Mouse (Mus musculus) stomach, embryonic 16.5 days (tissue): Measurements from ENCODE around the gene Taf3. TPM values are rescaled to one million over a fixed set of nuclear protein-coding genes. Genes with fewer than 3 reads are reported as not detected.

Experiments
- ATAC-seq: fragments of 200-750 bp; cut with Nextera tagmentation; 2 replicates; pipeline ENCODE4 v1.8.0; 2017; ENCODE audit warnings: moderate number of reproducible peaks, moderate TSS enrichment; ENCODE audit not compliant: insufficient read depth, low FRiP score
- H3K27ac ChIP-seq: fragments of 300-500 bp; sonication (generic); 2 replicates; pipeline ENCODE4 v1.5.1; 2014; ENCODE audit warnings: low read length
- H3K27me3 ChIP-seq: fragments of 300-500 bp; sonication (generic); 2 replicates; pipeline ENCODE4 v1.6.1; 2014; ENCODE audit warnings: low read length, control low read depth, mixed read lengths; ENCODE audit not compliant: control insufficient read depth, insufficient read depth
- H3K36me3 ChIP-seq: fragments of 300-500 bp; sonication (generic); 2 replicates; pipeline ENCODE4 v1.6.1; 2014; ENCODE audit warnings: low read length; ENCODE audit not compliant: control insufficient read depth, insufficient read depth
- H3K4me1 ChIP-seq: fragments of 300-500 bp; sonication (generic); 2 replicates; pipeline ENCODE4 v1.6.1; 2014; ENCODE audit warnings: low read length, control low read depth, mixed read lengths; ENCODE audit not compliant: control insufficient read depth, insufficient read depth
- H3K4me2 ChIP-seq: fragments of 300-500 bp; sonication (generic); 2 replicates; pipeline ENCODE4 v1.6.1; 2014; ENCODE audit warnings: low read depth, low read length, mixed read lengths
- H3K4me3 ChIP-seq: fragments of 300-500 bp; sonication (generic); replicated peaks from 2 replicates; pipeline ENCODE4 v1.5.1; 2014; ENCODE audit warnings: mild to moderate bottlenecking, low read length
- H3K9ac ChIP-seq: fragments of 300-500 bp; sonication (generic); 2 replicates; pipeline ENCODE4 v1.6.1; 2014; ENCODE audit warnings: low read length
- H3K9me3 ChIP-seq: fragments of 300-500 bp; sonication (generic); replicated peaks from 2 replicates; pipeline ENCODE4 v1.6.1; 2016; ENCODE audit warnings: low read length, control low read depth; ENCODE audit not compliant: control insufficient read depth
- WGBS: fragments of 180-500 bp; shearing (Covaris S2); extraction: QIAGEN DNeasy Blood & Tissue Kit; methylation state at CpG from one replicate; pipeline ENCODE4 v1.1.7; 2014; 5-methylcytosine and 5-hydroxymethylcytosine counted together
- polyA plus RNA-seq: library from polyadenylated mRNA; unstranded; fragments of >200 nt; fragmentation: Nextera tagmentation; extraction: Ambion mirVana; gene quantifications from 2 replicates; pipeline ENCODE4 v1.2.1, GENCODE M21; 2015

Taf3 gene
- polyA plus RNA-seq, 1 experiment from 2014 or later, result 9.8 TPM

GRCm38 (mm10) chr2:9917602-9918001, 130.8 kb downstream of the Taf3 start:
- H3K36me3 ChIP-seq, result no peaks in the 10 kb centered on the region
- H3K4me1 ChIP-seq, result peaks cover 5% of the 10 kb centered on the region; the same call in 1 of the 2 replicates
- H3K4me3 ChIP-seq, result no peak overlapping the region
- no peak for ATAC-seq
- no peaks in the 10 kb centered on the region for H3K9me3 ChIP-seq
- H3K9ac ChIP-seq, result no peak overlapping the region
- 89% methylated on average over 9 of the region's 9 CpGs for WGBS
- no peak overlapping the region for H3K4me2 ChIP-seq
- no peak overlapping the region for H3K27ac ChIP-seq
- no peaks in the 10 kb centered on the region for H3K27me3 ChIP-seq

GRCm38 (mm10) chr2:9905995-9906394, 142.4 kb downstream of the Taf3 start:
- Histone ChIP-seq H3K27ac (no peak overlapping the region), H3K36me3 (no peaks in the 10 kb centered on the region), H3K4me1 (no peaks in the 10 kb centered on the region), H3K4me3 (peak overlapping the region; percentile 25), H3K9me3 (no peaks in the 10 kb centered on the region), H3K9ac (no peak overlapping the region), H3K27me3 (no peaks in the 10 kb centered on the region), H3K4me2 (peak overlapping the region; percentile 33)
- WGBS, result 6% methylated on average over 11 of the region's 11 CpGs
- no peak for ATAC-seq

GRCm38 (mm10) chr2:9903854-9904560, 144.4 kb downstream of the Taf3 start:
- no peak overlapping the region for H3K27ac ChIP-seq
- H3K4me3 ChIP-seq, result no peak overlapping the region
- H3K4me1 ChIP-seq, result no peaks in the 10 kb centered on the region
- H3K9me3 ChIP-seq, result no peaks in the 10 kb centered on the region
- no peak overlapping the region for H3K4me2 ChIP-seq
- peaks cover 5% of the 10 kb centered on the region; the same call in 1 of the 2 replicates for H3K27me3 ChIP-seq
- H3K36me3 ChIP-seq, result no peaks in the 10 kb centered on the region
- WGBS, result 47% methylated on average over 14 of the region's 14 CpGs
- ATAC-seq, result peak; percentile 13; the same call in 1 of the 2 replicates
- H3K9ac ChIP-seq, result no peak overlapping the region

GRCm38 (mm10) chr2:9897846-9898245, 150.6 kb downstream of the Taf3 start:
- Histone ChIP-seq H3K4me2 (no peak overlapping the region), H3K27me3 (peaks cover 61% of the 10 kb centered on the region), H3K9me3 (no peaks in the 10 kb centered on the region), H3K4me1 (no peaks in the 10 kb centered on the region), H3K27ac (no peak overlapping the region), H3K36me3 (no peaks in the 10 kb centered on the region), H3K4me3 (no peak overlapping the region), H3K9ac (no peak overlapping the region)
- WGBS, result 15% methylated on average over 8 of the region's 8 CpGs
- no peak for ATAC-seq

- Histone ChIP-seq H3K36me3 (no peaks in the 10 kb centered on the region), H3K4me2 (no peak overlapping the region), H3K27ac (no peak overlapping the region), H3K4me1 (no peaks in the 10 kb centered on the region), H3K9me3 (no peaks in the 10 kb centered on the region), H3K4me3 (peak overlapping the region; percentile 5; the same call in 1 of the 2 replicates), H3K27me3 (peaks cover 72% of the 10 kb centered on the region), H3K9ac (no peak overlapping the region)
- 2% methylated on average over 22 of the region's 22 CpGs for WGBS
- no peak for ATAC-seq
Observed at GRCm38 (mm10) chr2:9896097-9896770, 152.2 kb downstream of the Taf3 start.

GRCm38 (mm10) chr2:9894836-9895593, 153.4 kb downstream of the Taf3 start:
- no peak for ATAC-seq
- Histone ChIP-seq H3K4me3 (no peak overlapping the region), H3K4me2 (no peak overlapping the region), H3K27me3 (peaks cover 79% of the 10 kb centered on the region), H3K4me1 (no peaks in the 10 kb centered on the region), H3K9ac (no peak overlapping the region), H3K36me3 (no peaks in the 10 kb centered on the region), H3K27ac (no peak overlapping the region), H3K9me3 (no peaks in the 10 kb centered on the region)
- WGBS, result 2% methylated on average over 19 of the region's 19 CpGs

GRCm38 (mm10) chr2:9893272-9893953, 155.0 kb downstream of the Taf3 start:
- no peak overlapping the region for H3K4me3 ChIP-seq
- ATAC-seq, result no peak
- H3K27ac ChIP-seq, result no peak overlapping the region
- H3K4me1 ChIP-seq, result peaks cover 3% of the 10 kb centered on the region; the same call in 1 of the 2 replicates
- H3K27me3 ChIP-seq, result peaks cover 83% of the 10 kb centered on the region
- no peak overlapping the region for H3K9ac ChIP-seq
- WGBS, result 6% methylated on average over 6 of the region's 6 CpGs
- no peaks in the 10 kb centered on the region for H3K36me3 ChIP-seq
- no peaks in the 10 kb centered on the region for H3K9me3 ChIP-seq
- no peak overlapping the region for H3K4me2 ChIP-seq

GRCm38 (mm10) chr2:9892541-9892940, 155.9 kb downstream of the Taf3 start:
- Histone ChIP-seq H3K9ac (no peak overlapping the region), H3K36me3 (no peaks in the 10 kb centered on the region), H3K27ac (no peak overlapping the region), H3K27me3 (peaks cover 84% of the 10 kb centered on the region), H3K4me1 (peaks cover 3% of the 10 kb centered on the region; the same call in 1 of the 2 replicates), H3K4me2 (no peak overlapping the region), H3K9me3 (no peaks in the 10 kb centered on the region), H3K4me3 (no peak overlapping the region)
- ATAC-seq, result no peak
- WGBS, result 6% methylated on average over 7 of the region's 7 CpGs
